Mouse (Mus musculus) adrenal gland, adult 18-20 months (tissue): Measurements from ENCODE around the gene Bmp8b. TPM values are rescaled to one million over a fixed set of nuclear protein-coding genes. Genes with fewer than 3 reads are reported as not detected.

Experiments used
- DNase-seq, 2 experiments: peaks; one replicate each; pipeline ENCODE4 v3.0.0; 2021 to 2022; ENCODE audit warnings: low spot score in 2 of 2
- total RNA-seq, 2 experiments: library from RNA; stranded (reverse); gene quantifications; 1 replicate in 1 of 2; 2 replicates in 1 of 2; pipeline ENCODE4 v1.2.3; 2021

The Bmp8b gene
- total RNA-seq, 2 experiments from 2014 or later: 0.17 to 0.38 TPM

DNA sequence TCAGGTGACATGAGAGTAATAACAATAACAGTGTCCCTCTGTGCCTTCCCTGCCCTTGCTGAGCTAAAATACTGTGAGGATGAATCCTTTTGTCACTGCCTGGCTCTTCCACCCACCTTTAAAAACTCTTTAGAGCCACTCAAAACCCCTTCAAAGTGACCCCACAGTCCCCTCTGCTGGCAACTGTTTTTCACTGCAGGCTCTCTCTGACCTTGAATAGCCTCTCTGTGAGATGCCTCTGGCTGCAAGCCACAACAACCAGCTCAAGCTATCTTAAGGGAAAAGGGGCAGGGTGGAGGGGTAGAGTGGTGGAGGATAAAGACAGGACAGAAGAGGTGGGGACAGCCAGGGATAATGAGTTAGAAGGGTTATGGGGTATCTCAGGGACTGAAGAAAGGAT, 66.8 kb downstream of the Bmp8b start:
- no peak for DNase-seq

Other genes starting within 250 kb of the Bmp8b start
- gene Cap1, start 219.1 kb upstream of the Bmp8b start, total RNA-seq: 100 to 1,000 TPM; 142 to 155 TPM
- gene Mfsd2a, start 144.0 kb upstream of the Bmp8b start, total RNA-seq: 10 to 100 TPM; 17.3 to 27.3 TPM
- gene Mycl, start 109.5 kb upstream of the Bmp8b start, total RNA-seq: 1 to 10 TPM; 2.2 to 2.9 TPM
- 10 to 100 TPM; 18.2 to 19.7 TPM for gene Trit1, start 88.6 kb upstream of the Bmp8b start, total RNA-seq
- not detected for gene Oxct2b, start 11.1 kb downstream of the Bmp8b start, total RNA-seq
- gene Ppie, start 34.8 kb downstream of the Bmp8b start, total RNA-seq: 10 to 100 TPM; 47.4 to 53.0 TPM
- gene Hpcal4, start 78.1 kb downstream of the Bmp8b start, total RNA-seq: 1 to 10 TPM; 3.4 to 3.5 TPM
- gene Nt5c1a, start 96.3 kb downstream of the Bmp8b start, total RNA-seq: 10 to 100 TPM; 46.6 to 52.5 TPM
- 10 to 100 TPM in 1 of 2 experiments, 1 to 10 TPM in 1; 4.7 to 11.3 TPM for gene Heyl, start 128.4 kb downstream of the Bmp8b start, total RNA-seq
- 10 to 100 TPM; 93.9 to 99.8 TPM for gene Pabpc4, start 157.2 kb downstream of the Bmp8b start, total RNA-seq
- gene Oxct2a, start 218.5 kb downstream of the Bmp8b start, total RNA-seq: not detected
- gene Bmp8a, start 238.1 kb downstream of the Bmp8b start, total RNA-seq: not detected